ENCODE assay signal across 8 mouse cellular contexts in the genomic region with DNA sequence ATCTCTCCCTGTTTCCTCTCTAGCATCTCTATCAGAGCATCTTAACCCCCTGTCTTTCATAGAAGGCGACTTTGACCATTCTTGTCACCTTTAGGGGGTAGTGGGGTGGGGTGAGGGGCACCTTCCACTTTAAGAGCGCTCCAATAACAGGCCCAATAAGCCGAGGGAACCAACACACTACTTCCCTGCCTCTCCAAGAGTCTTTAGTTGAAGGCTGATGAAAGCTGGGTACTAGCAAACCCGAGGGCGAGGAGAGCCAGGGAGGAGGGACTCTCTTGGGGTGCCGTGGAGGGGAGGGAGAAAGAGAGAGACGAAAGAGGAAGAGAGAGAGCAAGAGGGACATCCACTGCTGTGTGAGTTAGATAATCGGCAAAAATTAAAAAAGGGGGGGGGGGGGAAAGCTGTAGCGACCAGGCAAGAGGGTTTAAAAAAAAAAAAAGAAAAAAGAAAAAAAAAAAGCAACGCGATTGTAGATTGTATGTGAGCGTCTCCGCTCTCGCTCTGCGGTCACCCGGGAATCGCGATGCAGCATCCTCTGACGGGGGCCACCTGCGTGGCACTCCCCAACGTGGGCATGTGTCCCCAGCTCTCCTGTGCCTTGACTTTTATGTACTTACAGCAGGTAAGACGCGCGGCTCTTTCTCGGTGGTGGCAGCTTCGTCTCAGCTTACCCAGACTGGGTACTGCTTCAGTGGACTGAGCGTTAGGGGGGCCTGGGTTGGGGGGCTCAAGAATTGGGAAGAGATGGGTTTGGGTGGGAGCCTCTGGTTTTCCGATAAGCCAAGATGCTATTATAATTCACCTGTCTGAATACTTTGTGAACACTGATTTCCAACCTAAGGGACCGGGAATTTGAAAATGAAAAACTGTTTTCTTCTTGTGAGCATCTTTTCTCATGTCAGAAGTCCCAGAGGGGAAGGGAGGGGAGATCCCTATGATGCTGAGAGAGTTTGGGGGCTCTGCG.
DNase-seq lines count a peak whose midpoint lies in the region; ATAC-seq and TF ChIP-seq lines count a peak whose summit lies in the region.

No protein-coding gene starts in this region.

- no peak for ATAC-seq in kidney, embryonic 15.5 days (replicated peaks; ENCODE audit: low FRiP score)
- no peak for ATAC-seq in heart, embryonic 13.5 days (ENCODE audit: extremely low read depth, insufficient number of reproducible peaks, low FRiP score, low TSS enrichment)
- ATAC-seq in midbrain, embryonic 11.5 days (ENCODE audit: low FRiP score): peak; percentile 58

- peaks cover 36% of the 10 kb centered on the region for H3K27me3 ChIP-seq in kidney, embryonic 15.5 days
- peaks cover 77% of the 10 kb centered on the region for H3K27me3 ChIP-seq in heart, embryonic 13.5 days (replicated peaks)
- peaks cover 15% of the 10 kb centered on the region for H3K27me3 ChIP-seq in midbrain, embryonic 11.5 days (ENCODE audit: control insufficient read depth, insufficient read depth, low read length)

- no peak for DNase-seq in kidney, adult 11 months
- peak; percentile 72 for DNase-seq in brain, embryonic 14.5 days (ENCODE audit: low read depth)
- DNase-seq in midbrain, embryonic 11.5 days (ENCODE audit: low spot score, missing footprints): peak; percentile 94
- DNase-seq in gastrocnemius, postnatal 4 days (ENCODE audit: low spot score in 2 of 2): no peak
- DNase-seq in frontal cortex, postnatal 36 days (ENCODE audit: low spot score in 2 of 2): no peak
- no peak for DNase-seq in adrenal gland, adult 2 months

- TF ChIP-seq CTCF in brain, embryonic 14.5 days (IDR thresholded peaks at IDR 0.05; ENCODE audit: borderline replicate concordance, extremely low read depth, insufficient read depth, insufficient read length): no peak

- H3K36me3 ChIP-seq in kidney, embryonic 15.5 days: no peaks in the 10 kb centered on the region
- H3K36me3 ChIP-seq in heart, embryonic 13.5 days: no peaks in the 10 kb centered on the region
- no peaks in the 10 kb centered on the region for H3K36me3 ChIP-seq in midbrain, embryonic 11.5 days (ENCODE audit: control insufficient read depth, insufficient read depth, low read length)

- TF ChIP-seq POLR2A in brain, embryonic 14.5 days (IDR thresholded peaks at IDR 0.05; ENCODE audit: borderline replicate concordance, extremely low read depth, insufficient read depth, insufficient read length, poor library complexity, severe bottlenecking): no peak

- peak overlapping the region; percentile 63 for H3K4me2 ChIP-seq in kidney, embryonic 15.5 days
- H3K4me2 ChIP-seq in heart, embryonic 13.5 days: peak overlapping the region; percentile 66
- H3K4me2 ChIP-seq in midbrain, embryonic 11.5 days: peak overlapping the region; percentile 47

- WGBS in kidney, embryonic 15.5 days: 2% methylated on average over 29 of the region's 30 CpGs
- 4% methylated on average over 27 of the region's 30 CpGs for WGBS in heart, embryonic 13.5 days
- 2% methylated on average over 29 of the region's 30 CpGs for WGBS in midbrain, embryonic 11.5 days

- H3K4me1 ChIP-seq in kidney, embryonic 15.5 days: peaks cover 14% of the 10 kb centered on the region
- peaks cover 17% of the 10 kb centered on the region; the same call in 1 of the 2 replicates for H3K4me1 ChIP-seq in heart, embryonic 13.5 days
- H3K4me1 ChIP-seq in midbrain, embryonic 11.5 days (ENCODE audit: control insufficient read depth, insufficient read depth, low read length): peaks cover 3% of the 10 kb centered on the region; the same call in 1 of the 2 replicates

- no peak overlapping the region for H3K27ac ChIP-seq in kidney, embryonic 15.5 days
- H3K27ac ChIP-seq in heart, embryonic 13.5 days (replicated peaks): no peak overlapping the region
- no peak overlapping the region for H3K27ac ChIP-seq in midbrain, embryonic 11.5 days (ENCODE audit: low read depth, low read length)

- H3K4me3 ChIP-seq in kidney, embryonic 15.5 days (replicated peaks): peak overlapping the region; percentile 39
- peak overlapping the region; percentile 41 for H3K4me3 ChIP-seq in heart, embryonic 13.5 days
- peak overlapping the region; percentile 35 for H3K4me3 ChIP-seq in midbrain, embryonic 11.5 days (ENCODE audit: low read depth, low read length)

- no peak overlapping the region for H3K9ac ChIP-seq in kidney, embryonic 15.5 days
- peak overlapping the region; percentile 53 for H3K9ac ChIP-seq in heart, embryonic 13.5 days
- H3K9ac ChIP-seq in midbrain, embryonic 11.5 days (ENCODE audit: low read length): peak overlapping the region; percentile 53

- no peaks in the 10 kb centered on the region for H3K9me3 ChIP-seq in kidney, embryonic 15.5 days (replicated peaks)
- no peaks in the 10 kb centered on the region for H3K9me3 ChIP-seq in heart, embryonic 13.5 days
- H3K9me3 ChIP-seq in midbrain, embryonic 11.5 days (ENCODE audit: control insufficient read depth, low read length): no peaks in the 10 kb centered on the region

Comparison
In these comparisons a context has a peak if more than half of its experiments do, and no peak if none do; other contexts are left out.
1. DNase-seq: peak in brain, embryonic 14.5 days (single experiment) and midbrain, embryonic 11.5 days (single experiment); none in kidney, adult 11 months (single experiment), gastrocnemius, postnatal 4 days (0 of 2), frontal cortex, postnatal 36 days (0 of 2) and adrenal gland, adult 2 months (single experiment).
2. Peak in every context shown above with its lines, with median percentiles within 50 percentile points of each other: H3K4me2 ChIP-seq and H3K4me3 ChIP-seq.